16 mouse cellular contexts compared by ENCODE assay signal in genomic region chr6:47447658-47448057, GRCm38 (mm10).
"Had no signal": no experiment of that assay in that cellular context is flagged by ENCODE, and none has a peak within 500 bp of the region (broad histone marks: within the 10 kb centered on the region; RNA-seq: fewer than 3 reads in every experiment).

No protein-coding gene starts in this region.

- H3K4me3 ChIP-seq: neural tube, embryonic 13.5 days; neural tube, embryonic 15.5 days; stomach, embryonic 15.5 days had no signal

- H3K36me3 ChIP-seq: neural tube, embryonic 13.5 days; neural tube, embryonic 15.5 days; stomach, embryonic 15.5 days had no signal

- H3K27me3 ChIP-seq: neural tube, embryonic 13.5 days; neural tube, embryonic 15.5 days; stomach, embryonic 15.5 days had no signal

- H3K9ac ChIP-seq: neural tube, embryonic 13.5 days; neural tube, embryonic 15.5 days; stomach, embryonic 15.5 days had no signal

- DNase-seq: retina, postnatal 1 day; right cerebral cortex, adult 18-20 months; right cerebral cortex, postnatal 14 days; right cerebral cortex, postnatal 25 days; right cerebral cortex, postnatal 4 days; spleen, adult 18-20 months; thymus, adult 18-20 months; thymus, adult 2 months; thymus, postnatal 14 days; thymus, postnatal 25 days; thymus, postnatal 36 days; thymus, postnatal 4 days had no signal

- H3K4me2 ChIP-seq: neural tube, embryonic 13.5 days; neural tube, embryonic 15.5 days; stomach, embryonic 15.5 days had no signal

- H3K4me1 ChIP-seq: neural tube, embryonic 13.5 days; neural tube, embryonic 15.5 days; stomach, embryonic 15.5 days had no signal

- H3K9me3 ChIP-seq: neural tube, embryonic 13.5 days; neural tube, embryonic 15.5 days; stomach, embryonic 15.5 days had no signal

- H3K27ac ChIP-seq: neural tube, embryonic 13.5 days; neural tube, embryonic 15.5 days; stomach, embryonic 15.5 days; stomach, postnatal 0 days had no signal
